Mouse (Mus musculus): ENCODE measurements around the gene Slc10a4. TPM values are rescaled to one million over a fixed set of nuclear protein-coding genes. Genes with fewer than 3 reads are reported as not detected.
A peak's percentile ranks its signal among the peaks of the same experiment; 100 is the strongest.

The Slc10a4 gene
- polyA plus RNA-seq (2014; fragmentation: Nextera tagmentation; extraction: Ambion mirVana), result 37.6 and 38.2 TPM in 2 replicates

GRCm38 (mm10) chr5:73006784-73007581 lies at the start of gene Slc10a4:
TSS of gene Slc10a4 (plus strand) at chr5:73006883.
- Histone ChIP-seq H3K9ac (peak within 1 kb of the TSS; percentile 60), H3K27ac (0 out of 2 replicates have a peak within 1 kb of the TSS, but pooled peaks have one; percentile 20), H3K4me1 (replicated peaks; ENCODE audit: control insufficient read depth, insufficient read depth, low read length) (peaks cover 4% of the 10 kb centered on the region; the same call in 1 of the 2 replicates), H3K4me3 (replicated peaks; ENCODE audit: low read length) (peak within 1 kb of the TSS; percentile 44), H3K36me3 (replicated peaks; ENCODE audit: control insufficient read depth, insufficient read depth) (no peaks in the 10 kb centered on the region), H3K4me2 (replicated peaks) (peak within 1 kb of the TSS; percentile 70), H3K27me3 (ENCODE audit: control insufficient read depth, insufficient read depth, low read length) (peaks cover 5% of the 10 kb centered on the region; the same call in 1 of the 2 replicates), H3K9me3 (ENCODE audit: control insufficient read depth, low read length) (no peaks in the 10 kb centered on the region)
- peak; percentile 92 for ATAC-seq (ENCODE audit: low FRiP score)
- WGBS, result 7% methylated on average over 64 of the region's 65 CpGs
- no peak for DNase-seq (ENCODE audit: low spot score)

GRCm38 (mm10) chr5:72957281-72957680 lies 49.4 kb upstream of the Slc10a4 start:
- ATAC-seq (ENCODE audit: low FRiP score), result no peak
- Histone ChIP-seq H3K27me3 (ENCODE audit: control insufficient read depth, insufficient read depth, low read length) (no peaks in the 10 kb centered on the region), H3K9me3 (ENCODE audit: control insufficient read depth, low read length) (no peaks in the 10 kb centered on the region), H3K4me3 (replicated peaks; ENCODE audit: low read length) (no peak overlapping the region), H3K36me3 (replicated peaks; ENCODE audit: control insufficient read depth, insufficient read depth) (peaks cover 39% of the 10 kb centered on the region), H3K4me1 (replicated peaks; ENCODE audit: control insufficient read depth, insufficient read depth, low read length) (no peaks in the 10 kb centered on the region), H3K9ac (no peak overlapping the region), H3K4me2 (replicated peaks) (no peak overlapping the region), H3K27ac (no peak overlapping the region)
- no peak for DNase-seq (ENCODE audit: low spot score)
- 81% methylated on average over 17 of the region's 17 CpGs for WGBS

GRCm38 (mm10) chr5:72960096-72960495 lies 46.6 kb upstream of the Slc10a4 start:
- H3K9me3 ChIP-seq (ENCODE audit: control insufficient read depth, low read length), result no peaks in the 10 kb centered on the region
- H3K27ac ChIP-seq, result no peak overlapping the region
- H3K27me3 ChIP-seq (ENCODE audit: control insufficient read depth, insufficient read depth, low read length), result no peaks in the 10 kb centered on the region
- WGBS, result 87% methylated on average over 6 of the region's 6 CpGs
- H3K36me3 ChIP-seq (replicated peaks; ENCODE audit: control insufficient read depth, insufficient read depth), result peaks cover 47% of the 10 kb centered on the region
- H3K4me1 ChIP-seq (replicated peaks; ENCODE audit: control insufficient read depth, insufficient read depth, low read length), result no peaks in the 10 kb centered on the region
- H3K4me2 ChIP-seq (replicated peaks), result no peak overlapping the region
- no peak for ATAC-seq (ENCODE audit: low FRiP score)
- no peak overlapping the region for H3K4me3 ChIP-seq (replicated peaks; ENCODE audit: low read length)
- no peak for DNase-seq (ENCODE audit: low spot score)
- no peak overlapping the region for H3K9ac ChIP-seq

- Histone ChIP-seq H3K27ac (no peak overlapping the region), H3K4me2 (replicated peaks) (no peak overlapping the region), H3K9me3 (ENCODE audit: control insufficient read depth, low read length) (no peaks in the 10 kb centered on the region), H3K27me3 (ENCODE audit: control insufficient read depth, insufficient read depth, low read length) (no peaks in the 10 kb centered on the region), H3K36me3 (replicated peaks; ENCODE audit: control insufficient read depth, insufficient read depth) (peaks cover 44% of the 10 kb centered on the region), H3K4me1 (replicated peaks; ENCODE audit: control insufficient read depth, insufficient read depth, low read length) (no peaks in the 10 kb centered on the region), H3K4me3 (replicated peaks; ENCODE audit: low read length) (no peak overlapping the region), H3K9ac (no peak overlapping the region)
- DNase-seq (ENCODE audit: low spot score) (no peak), ATAC-seq (ENCODE audit: low FRiP score) (no peak)
- WGBS, result 90% methylated on average over 3 of the region's 3 CpGs
These were observed 41.0 kb upstream of the Slc10a4 start for GRCm38 (mm10) chr5:72965706-72966105.

GRCm38 (mm10) chr5:72972435-72972834 lies 34.2 kb upstream of the Slc10a4 start:
- Histone ChIP-seq H3K4me3 (replicated peaks; ENCODE audit: low read length) (no peak overlapping the region), H3K27me3 (ENCODE audit: control insufficient read depth, insufficient read depth, low read length) (no peaks in the 10 kb centered on the region), H3K4me2 (replicated peaks) (no peak overlapping the region), H3K36me3 (replicated peaks; ENCODE audit: control insufficient read depth, insufficient read depth) (peaks cover 58% of the 10 kb centered on the region), H3K9me3 (ENCODE audit: control insufficient read depth, low read length) (no peaks in the 10 kb centered on the region), H3K4me1 (replicated peaks; ENCODE audit: control insufficient read depth, insufficient read depth, low read length) (no peaks in the 10 kb centered on the region), H3K27ac (no peak overlapping the region), H3K9ac (no peak overlapping the region)
- WGBS, result 71% methylated on average over 4 of the region's 4 CpGs
- no peak for ATAC-seq (ENCODE audit: low FRiP score)
- DNase-seq (ENCODE audit: low spot score), result no peak

- Histone ChIP-seq H3K9ac (no peak overlapping the region), H3K27ac (no peak overlapping the region), H3K36me3 (replicated peaks; ENCODE audit: control insufficient read depth, insufficient read depth) (peaks cover 59% of the 10 kb centered on the region)
These were observed 33.7 kb upstream of the Slc10a4 start for GRCm38 (mm10) chr5:72972934-72973333.

GRCm38 (mm10) chr5:72974602-72975001 lies 32.1 kb upstream of the Slc10a4 start, which contains the start of gene Gm10135:
TSS of gene Gm10135 (minus strand) at chr5:72974702.
- Histone ChIP-seq H3K36me3 (replicated peaks; ENCODE audit: control insufficient read depth, insufficient read depth) (peaks cover 45% of the 10 kb centered on the region), H3K27ac (no peak within 1 kb of the TSS), H3K9me3 (ENCODE audit: control insufficient read depth, low read length) (no peaks in the 10 kb centered on the region), H3K9ac (no peak within 1 kb of the TSS), H3K4me1 (replicated peaks; ENCODE audit: control insufficient read depth, insufficient read depth, low read length) (no peaks in the 10 kb centered on the region), H3K27me3 (ENCODE audit: control insufficient read depth, insufficient read depth, low read length) (no peaks in the 10 kb centered on the region), H3K4me3 (replicated peaks; ENCODE audit: low read length) (no peak within 1 kb of the TSS), H3K4me2 (replicated peaks) (no peak within 1 kb of the TSS)
- WGBS, result 95% methylated on average over 7 of the region's 7 CpGs
- no peak for ATAC-seq (ENCODE audit: low FRiP score)
- no peak for DNase-seq (ENCODE audit: low spot score)

More at GRCm38 (mm10) chr5:72972934-72973333, 33.7 kb upstream of the Slc10a4 start:
- no peaks in the 10 kb centered on the region for H3K4me1 ChIP-seq (replicated peaks; ENCODE audit: control insufficient read depth, insufficient read depth, low read length)
- H3K9me3 ChIP-seq (ENCODE audit: control insufficient read depth, low read length), result no peaks in the 10 kb centered on the region
- ATAC-seq (ENCODE audit: low FRiP score) (no peak), DNase-seq (ENCODE audit: low spot score) (no peak)
- WGBS, result 58% methylated on average over 5 of the region's 5 CpGs
- H3K4me2 ChIP-seq (replicated peaks), result no peak overlapping the region
- H3K4me3 ChIP-seq (replicated peaks; ENCODE audit: low read length), result no peak overlapping the region
- no peaks in the 10 kb centered on the region for H3K27me3 ChIP-seq (ENCODE audit: control insufficient read depth, insufficient read depth, low read length)

- DNase-seq (ENCODE audit: low spot score), result no peak
- peaks cover 53% of the 10 kb centered on the region for H3K36me3 ChIP-seq (replicated peaks; ENCODE audit: control insufficient read depth, insufficient read depth)
These were observed 30.7 kb upstream of the Slc10a4 start for GRCm38 (mm10) chr5:72975996-72976395.

GRCm38 (mm10) chr5:72976539-72976938 lies 30.1 kb upstream of the Slc10a4 start:
- no peaks in the 10 kb centered on the region for H3K9me3 ChIP-seq (ENCODE audit: control insufficient read depth, low read length)
- no peak overlapping the region for H3K4me2 ChIP-seq (replicated peaks)
- no peak overlapping the region for H3K4me3 ChIP-seq (replicated peaks; ENCODE audit: low read length)
- H3K36me3 ChIP-seq (replicated peaks; ENCODE audit: control insufficient read depth, insufficient read depth), result peaks cover 56% of the 10 kb centered on the region
- no peaks in the 10 kb centered on the region for H3K27me3 ChIP-seq (ENCODE audit: control insufficient read depth, insufficient read depth, low read length)
- DNase-seq (ENCODE audit: low spot score), result no peak
- H3K9ac ChIP-seq, result no peak overlapping the region
- ATAC-seq (ENCODE audit: low FRiP score), result no peak
- H3K27ac ChIP-seq, result no peak overlapping the region
- no peaks in the 10 kb centered on the region for H3K4me1 ChIP-seq (replicated peaks; ENCODE audit: control insufficient read depth, insufficient read depth, low read length)
- WGBS, result 91% methylated on average over 4 of the region's 4 CpGs

More at GRCm38 (mm10) chr5:72975996-72976395, 30.7 kb upstream of the Slc10a4 start:
- H3K4me3 ChIP-seq (replicated peaks; ENCODE audit: low read length), result no peak overlapping the region
- ATAC-seq (ENCODE audit: low FRiP score), result no peak
- H3K27ac ChIP-seq, result no peak overlapping the region
- H3K9me3 ChIP-seq (ENCODE audit: control insufficient read depth, low read length), result no peaks in the 10 kb centered on the region
- H3K9ac ChIP-seq, result no peak overlapping the region
- no peaks in the 10 kb centered on the region for H3K27me3 ChIP-seq (ENCODE audit: control insufficient read depth, insufficient read depth, low read length)
- H3K4me1 ChIP-seq (replicated peaks; ENCODE audit: control insufficient read depth, insufficient read depth, low read length), result no peaks in the 10 kb centered on the region
- 90% methylated on average over 6 of the region's 6 CpGs for whole genome bisulfite sequencing
- no peak overlapping the region for H3K4me2 ChIP-seq (replicated peaks)

All from hindbrain, embryonic 14.5 days (tissue).